Mouse (Mus musculus): Measurements from ENCODE around the gene Trp53. TPM values are rescaled to one million over a fixed set of nuclear protein-coding genes. Genes with fewer than 3 reads are reported as not detected.
A peak's percentile ranks its signal among the peaks of the same experiment; 100 is the strongest.
"Not testable (repeated sequence)": the region's sequence is repeated elsewhere in the genome, so short reads cannot be mapped to it uniquely, and the experiment has no call there.

Trp53 gene
- polyA plus RNA-seq, 1 experiment from 2014 or later: 48.0 TPM

GRCm38 (mm10) chr11:69606491-69606795, 26.3 kb downstream of the Trp53 start:
- no peaks in the 10 kb centered on the region for H3K9me3 ChIP-seq (ENCODE audit: control insufficient read depth)
- H3K27me3 ChIP-seq (replicated peaks; ENCODE audit: control insufficient read depth, insufficient read depth, low read length): peaks cover 21% of the 10 kb centered on the region
- WGBS: 70% methylated on average over 2 of the region's 2 CpGs
- H3K9ac ChIP-seq (ENCODE audit: low read depth, low read length): no peak overlapping the region
- H3K4me1 ChIP-seq (replicated peaks; ENCODE audit: control insufficient read depth, insufficient read depth, low read length): 0 out of 2 replicates have a peak, but pooled peaks cover 11% of the 10 kb centered on the region
- peak overlapping the region; percentile 57 for H3K4me3 ChIP-seq (ENCODE audit: low read depth, low read length)
- TF ChIP-seq CTCF (IDR thresholded peaks at IDR 0.05; ENCODE audit: low read depth): no peak
- ATAC-seq: no peak
- H3K36me3 ChIP-seq (ENCODE audit: control insufficient read depth, insufficient read depth): no peaks in the 10 kb centered on the region
- H3K4me2 ChIP-seq (replicated peaks; ENCODE audit: low read depth): peak overlapping the region; percentile 92
- no peak overlapping the region for H3K27ac ChIP-seq (ENCODE audit: low read depth, low read length)

DNA sequence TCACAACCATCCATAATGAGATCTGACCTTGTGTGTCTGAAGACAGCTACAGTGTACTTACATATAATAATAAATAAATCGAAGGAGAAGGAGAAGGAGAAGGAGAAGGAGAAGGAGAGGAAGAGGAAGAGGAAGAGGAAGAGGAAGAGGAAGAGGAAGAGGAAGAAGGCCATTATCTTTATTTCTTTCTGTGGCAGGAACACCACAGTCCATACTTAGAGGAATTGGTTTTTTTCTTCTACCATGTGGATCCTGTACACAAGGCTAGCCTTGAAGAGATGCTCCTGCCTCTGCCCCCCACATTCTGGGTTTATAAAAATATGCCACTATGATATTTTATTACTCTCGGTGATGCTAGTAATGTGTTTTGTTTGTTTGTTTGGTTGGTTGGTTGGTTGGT, 26.7 kb downstream of the Trp53 start:
- H3K4me1 ChIP-seq (replicated peaks; ENCODE audit: control insufficient read depth, insufficient read depth, low read length): 0 out of 2 replicates have a peak, but pooled peaks cover 11% of the 10 kb centered on the region
- H3K27ac ChIP-seq (ENCODE audit: low read depth, low read length): no peak overlapping the region
- H3K9me3 ChIP-seq (ENCODE audit: control insufficient read depth): no peaks in the 10 kb centered on the region
- ATAC-seq: no peak
- H3K36me3 ChIP-seq (ENCODE audit: control insufficient read depth, insufficient read depth): no peaks in the 10 kb centered on the region
- TF ChIP-seq CTCF (IDR thresholded peaks at IDR 0.05; ENCODE audit: low read depth): no peak
- H3K9ac ChIP-seq (ENCODE audit: low read depth, low read length): no peak overlapping the region
- no peak overlapping the region for H3K4me3 ChIP-seq (ENCODE audit: low read depth, low read length)
- H3K27me3 ChIP-seq (replicated peaks; ENCODE audit: control insufficient read depth, insufficient read depth, low read length): peaks cover 21% of the 10 kb centered on the region
- WGBS: 77% methylated on average over 2 of the region's 2 CpGs
- H3K4me2 ChIP-seq (replicated peaks; ENCODE audit: low read depth): no peak overlapping the region

GRCm38 (mm10) chr11:69608525-69608924, 28.4 kb downstream of the Trp53 start:
- 0 out of 2 replicates have a peak, but pooled peaks cover 11% of the 10 kb centered on the region for H3K4me1 ChIP-seq (replicated peaks; ENCODE audit: control insufficient read depth, insufficient read depth, low read length)
- TF ChIP-seq CTCF (IDR thresholded peaks at IDR 0.05; ENCODE audit: low read depth): no peak
- 90% methylated on average over 3 of the region's 3 CpGs for WGBS

DNA sequence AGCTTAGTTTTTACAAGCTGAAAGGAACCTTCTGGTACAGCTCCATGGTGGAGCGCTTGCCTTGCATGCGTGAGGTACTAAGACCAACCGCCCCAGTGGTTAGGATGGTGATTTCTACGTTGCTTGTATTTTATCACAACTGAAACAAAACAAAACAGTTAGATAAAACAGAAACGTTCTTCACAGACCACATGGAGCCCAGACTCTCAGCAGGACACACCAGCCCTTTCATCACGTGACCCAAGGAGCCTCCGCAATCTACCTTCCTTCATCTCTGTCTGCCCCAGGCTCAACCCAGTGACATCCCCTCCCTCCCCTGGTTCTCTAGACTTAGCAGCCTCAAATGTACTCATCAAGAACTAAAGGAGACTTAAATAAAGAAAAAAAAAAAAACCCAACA, 29.3 kb downstream of the Trp53 start:
- no peak for ATAC-seq
- no peak overlapping the region for H3K27ac ChIP-seq (ENCODE audit: low read depth, low read length)
- H3K4me2 ChIP-seq (replicated peaks; ENCODE audit: low read depth): no peak overlapping the region
- 0 out of 2 replicates have a peak, but pooled peaks cover 13% of the 10 kb centered on the region for H3K4me1 ChIP-seq (replicated peaks; ENCODE audit: control insufficient read depth, insufficient read depth, low read length)
- H3K9ac ChIP-seq (ENCODE audit: low read depth, low read length): no peak overlapping the region
- TF ChIP-seq CTCF (IDR thresholded peaks at IDR 0.05; ENCODE audit: low read depth): no peak
- H3K27me3 ChIP-seq (replicated peaks; ENCODE audit: control insufficient read depth, insufficient read depth, low read length): peaks cover 13% of the 10 kb centered on the region; the same call in 1 of the 2 replicates
- 59% methylated on average over 7 of the region's 7 CpGs for WGBS
- no peak overlapping the region for H3K4me3 ChIP-seq (ENCODE audit: low read depth, low read length)
- H3K36me3 ChIP-seq (ENCODE audit: control insufficient read depth, insufficient read depth): no peaks in the 10 kb centered on the region
- no peaks in the 10 kb centered on the region for H3K9me3 ChIP-seq (ENCODE audit: control insufficient read depth)

More at GRCm38 (mm10) chr11:69608525-69608924, 28.4 kb downstream of the Trp53 start:
- Histone ChIP-seq H3K9ac (ENCODE audit: low read depth, low read length) (no peak overlapping the region), H3K27ac (ENCODE audit: low read depth, low read length) (no peak overlapping the region), H3K27me3 (replicated peaks; ENCODE audit: control insufficient read depth, insufficient read depth, low read length) (peaks cover 18% of the 10 kb centered on the region), H3K9me3 (ENCODE audit: control insufficient read depth) (no peaks in the 10 kb centered on the region), H3K4me2 (replicated peaks; ENCODE audit: low read depth) (no peak overlapping the region), H3K4me3 (ENCODE audit: low read depth, low read length) (no peak overlapping the region), H3K36me3 (ENCODE audit: control insufficient read depth, insufficient read depth) (no peaks in the 10 kb centered on the region)
- no peak for ATAC-seq

- no peaks in the 10 kb centered on the region for H3K27me3 ChIP-seq (replicated peaks; ENCODE audit: control insufficient read depth, insufficient read depth, low read length)
- no peaks in the 10 kb centered on the region for H3K9me3 ChIP-seq (ENCODE audit: control insufficient read depth)
- H3K36me3 ChIP-seq (ENCODE audit: control insufficient read depth, insufficient read depth): no peaks in the 10 kb centered on the region
- no peak overlapping the region for H3K27ac ChIP-seq (ENCODE audit: low read depth, low read length)
- TF ChIP-seq CTCF (IDR thresholded peaks at IDR 0.05; ENCODE audit: low read depth): no peak
- H3K4me1 ChIP-seq (replicated peaks; ENCODE audit: control insufficient read depth, insufficient read depth, low read length): 0 out of 2 replicates have a peak, but pooled peaks cover 7% of the 10 kb centered on the region
- no peak for ATAC-seq
- no peak overlapping the region for H3K4me3 ChIP-seq (ENCODE audit: low read depth, low read length)
- H3K4me2 ChIP-seq (replicated peaks; ENCODE audit: low read depth): no peak overlapping the region
- no peak overlapping the region for H3K9ac ChIP-seq (ENCODE audit: low read depth, low read length)
- WGBS: 57% methylated on average over 4 of the region's 4 CpGs
These were observed 30.7 kb downstream of the Trp53 start for GRCm38 (mm10) chr11:69610899-69611298.

DNA sequence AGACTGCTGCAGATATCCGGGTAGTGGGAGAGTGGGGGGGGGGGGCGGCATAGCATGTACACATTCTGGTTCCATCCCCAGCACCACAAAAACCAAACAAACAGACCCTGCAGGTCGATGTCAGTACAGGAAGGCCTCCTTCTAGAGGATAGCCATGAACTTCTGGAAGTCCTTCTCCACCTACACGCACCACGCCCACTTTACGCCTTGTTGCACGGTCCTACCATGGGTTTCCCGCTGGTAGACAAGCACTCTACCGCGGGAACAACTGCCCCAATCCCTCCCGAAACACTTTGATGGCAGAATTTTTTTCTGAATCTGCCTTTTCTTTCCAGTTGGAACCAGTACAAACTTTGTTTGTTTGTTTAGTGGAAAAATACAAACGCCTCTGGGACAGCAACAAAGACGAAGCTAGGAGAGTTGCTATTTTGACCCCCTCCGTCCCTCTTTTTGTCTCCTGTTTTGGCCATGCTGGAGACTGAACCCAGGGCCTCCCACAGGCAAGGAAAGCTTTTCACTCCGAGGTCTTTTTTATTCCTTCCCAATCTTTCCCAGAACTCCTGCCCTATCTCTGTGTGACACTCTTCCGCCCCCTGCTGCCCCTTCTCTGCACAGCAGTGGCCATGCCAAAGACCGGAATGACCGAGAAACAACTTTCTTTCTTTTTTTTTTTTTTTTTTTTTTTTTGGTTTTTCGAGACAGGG, 33.5 kb downstream of the Trp53 start:
- Histone ChIP-seq H3K9me3 (ENCODE audit: control insufficient read depth) (no peaks in the 10 kb centered on the region), H3K36me3 (ENCODE audit: control insufficient read depth, insufficient read depth) (no peaks in the 10 kb centered on the region), H3K4me2 (replicated peaks; ENCODE audit: low read depth) (peak overlapping the region; percentile 63), H3K9ac (ENCODE audit: low read depth, low read length) (0 out of 2 replicates have a peak overlapping the region, but pooled peaks have one; percentile 26), H3K4me3 (ENCODE audit: low read depth, low read length) (peak overlapping the region; percentile 20), H3K27ac (ENCODE audit: low read depth, low read length) (no peak overlapping the region), H3K4me1 (replicated peaks; ENCODE audit: control insufficient read depth, insufficient read depth, low read length) (0 out of 2 replicates have a peak, but pooled peaks cover 3% of the 10 kb centered on the region), H3K27me3 (replicated peaks; ENCODE audit: control insufficient read depth, insufficient read depth, low read length) (no peaks in the 10 kb centered on the region)
- WGBS: 8% methylated on average over 18 of the region's 19 CpGs
- peak; percentile 87 for TF ChIP-seq CTCF (IDR thresholded peaks at IDR 0.05; ENCODE audit: low read depth)
- peak; percentile 54; the same call in 1 of the 2 replicates for ATAC-seq

DNA sequence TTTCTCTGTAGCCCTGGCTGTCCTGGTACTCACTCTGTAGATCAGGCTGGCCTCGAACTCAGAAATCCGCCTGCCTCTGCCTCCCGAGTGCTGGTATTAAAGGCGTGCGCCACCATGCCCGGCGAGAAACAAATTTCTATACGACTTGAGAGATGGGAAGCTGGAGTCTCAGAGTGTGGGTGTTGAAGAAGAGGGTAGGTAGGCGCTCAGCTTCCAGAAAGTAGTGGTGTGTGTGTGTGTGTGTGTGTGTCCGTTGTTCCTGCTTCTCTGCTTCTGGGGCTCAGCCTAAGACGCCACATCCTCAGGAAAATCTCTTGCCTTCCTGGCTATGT, 34.1 kb downstream of the Trp53 start:
- 51% methylated on average over 11 of the region's 11 CpGs for WGBS
- H3K27me3 ChIP-seq (replicated peaks; ENCODE audit: control insufficient read depth, insufficient read depth, low read length); H3K36me3 ChIP-seq (ENCODE audit: control insufficient read depth, insufficient read depth); H3K9me3 ChIP-seq (ENCODE audit: control insufficient read depth); H3K4me3 ChIP-seq (ENCODE audit: low read depth, low read length); H3K9ac ChIP-seq (ENCODE audit: low read depth, low read length); ATAC-seq; H3K27ac ChIP-seq (ENCODE audit: low read depth, low read length); H3K4me1 ChIP-seq (replicated peaks; ENCODE audit: control insufficient read depth, insufficient read depth, low read length): not testable (repeated sequence)
- peak overlapping the region; percentile 63 for H3K4me2 ChIP-seq (replicated peaks; ENCODE audit: low read depth)

Measured in intestine, postnatal 0 days (tissue).